Mouse (Mus musculus) embryonic stem cell, embryonic (primary cell): ENCODE results near the gene Syne1.

Experiments
- CTCF ChIA-PET, 4 experiments: fragments of 300-600 bp in 2 of 4; fragments of 350-600 bp in 2 of 4; sonication (Branson Sonifier 250); formaldehyde crosslinking; loops; one replicate each; lab custom pipeline; 2022; ENCODE audit warnings: inconsistent platforms in 2 of 4; lab: Charles Lee
- POLR2A ChIA-PET, 4 experiments: fragments of 300-600 bp in 2 of 4; fragments of 350-600 bp in 2 of 4; sonication (Branson Sonifier 250); formaldehyde crosslinking; loops; one replicate each; lab custom pipeline; 2022; ENCODE audit warnings: antibody characterized with exemption in 4 of 4, inconsistent platforms in 1 of 4; lab: Charles Lee

The Syne1 gene

DNA sequence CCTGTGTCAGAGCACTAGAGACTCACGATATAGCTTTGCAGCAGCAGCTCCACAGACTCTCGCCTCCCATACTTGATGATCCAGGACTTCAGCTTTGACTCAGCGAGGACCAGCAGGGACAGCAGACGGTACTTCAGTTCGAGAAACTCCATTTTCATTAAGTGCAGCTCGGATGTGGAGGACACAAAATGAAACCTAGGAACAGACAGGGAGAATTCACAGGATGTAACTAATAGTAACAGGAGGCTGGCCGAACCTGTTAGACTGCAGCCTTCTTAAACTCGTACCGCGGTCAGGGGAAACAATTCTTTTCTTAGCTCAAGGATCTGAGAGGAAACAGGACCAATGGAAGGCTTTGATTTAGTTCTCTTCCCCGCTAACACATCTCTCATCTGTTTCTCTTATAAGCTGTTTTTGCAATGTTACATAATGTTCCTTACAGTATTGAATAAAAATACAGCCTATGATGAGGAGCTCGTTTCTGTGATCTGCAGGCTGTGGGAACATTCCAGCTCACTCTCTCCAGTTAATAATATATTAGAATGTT is 183.7 kb downstream of the Syne1 start:
- ChIA-PET CTCF (interaction anchor here in 2 of 4 experiments (0.8 to 0.9 kb wide), 2 partner anchors 31 to 50 kb away, joined by 3 to 4 read pairs; no protein-coding TSS in a partner anchor), POLR2A (no interaction called here)

DNA sequence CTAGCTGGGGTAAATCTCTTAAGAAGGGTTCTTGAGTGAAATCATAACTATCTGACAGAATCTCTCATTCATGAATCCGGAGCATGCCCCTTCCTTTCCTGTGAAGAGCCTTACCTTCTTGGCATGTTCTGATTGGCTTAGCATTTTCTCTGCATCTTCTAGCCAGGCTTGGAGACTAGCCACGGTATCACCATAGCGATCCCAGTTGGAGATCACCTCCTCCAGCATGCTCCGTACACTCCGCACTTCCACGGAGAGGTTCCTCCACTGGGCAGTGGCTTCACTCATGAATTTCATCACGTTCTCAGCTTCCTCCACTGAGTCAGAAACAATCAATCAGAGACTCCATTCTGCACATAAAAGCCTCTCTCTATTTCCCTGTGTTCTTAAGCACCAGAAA is 190.7 kb downstream of the Syne1 start:
- ChIA-PET CTCF (no interaction called here), POLR2A (interaction anchor here in 1 of 4 experiments (0.7 kb wide), 1 partner anchor 40 kb away, joined by 6 read pairs; no protein-coding TSS in a partner anchor)

DNA sequence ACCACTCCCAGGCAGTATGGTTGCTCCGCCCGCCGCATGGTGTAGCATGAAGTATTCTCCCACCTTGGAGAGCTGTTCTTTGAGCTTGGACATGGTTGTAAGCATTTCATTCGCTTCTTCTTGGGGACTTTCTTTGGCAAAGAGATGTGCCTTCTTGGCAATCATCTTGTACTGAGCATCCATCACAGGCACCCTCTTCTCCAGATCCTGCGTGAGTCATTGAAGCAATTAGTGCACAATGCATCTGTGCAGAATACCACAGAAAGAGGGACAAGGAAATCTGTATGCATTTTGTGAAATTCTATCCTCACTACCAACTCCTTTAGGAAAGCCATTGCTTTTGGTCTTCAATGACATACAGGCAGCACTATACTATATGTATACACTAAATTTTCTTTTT is 194.7 kb downstream of the Syne1 start:
- ChIA-PET POLR2A (no interaction called here), CTCF (no interaction called here)

DNA sequence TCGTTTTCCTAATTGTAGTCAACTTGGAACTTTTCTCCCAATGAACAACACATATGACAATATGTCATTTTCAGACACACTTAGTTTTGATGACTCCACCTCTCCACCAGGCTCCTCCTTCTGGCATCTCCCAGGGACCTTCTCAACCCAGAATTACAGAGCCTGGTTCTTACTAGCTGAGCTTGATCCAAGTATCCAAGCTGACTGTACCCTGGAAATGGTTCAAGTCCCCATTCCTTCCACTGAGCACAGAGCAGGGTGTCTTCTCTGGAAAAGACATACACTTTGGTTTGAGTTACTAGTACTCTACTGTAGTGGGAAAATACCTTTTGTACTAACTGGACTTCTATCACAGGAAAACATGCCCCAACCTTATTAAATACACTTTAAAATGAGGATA is 197.9 kb downstream of the Syne1 start:
- ChIA-PET POLR2A (no interaction called here), CTCF (no interaction called here)

DNA sequence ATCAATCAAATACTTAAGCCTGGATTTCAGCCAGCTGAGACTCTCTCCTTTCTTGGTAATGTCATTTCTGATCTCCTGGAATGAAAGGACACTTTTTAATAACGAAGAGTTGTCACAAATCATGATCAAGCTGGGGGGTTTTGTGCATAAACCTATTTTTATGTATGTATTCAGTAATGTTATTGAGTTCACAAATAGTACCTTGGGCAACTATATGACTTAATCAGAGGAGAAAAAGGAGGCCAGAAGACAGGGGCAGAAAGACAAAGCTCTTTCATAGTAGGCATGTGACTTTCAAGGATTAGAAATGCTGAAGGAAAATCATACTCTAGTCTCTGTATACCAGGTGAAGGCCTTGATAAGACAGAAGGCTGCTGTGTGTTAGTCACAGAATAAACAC is 204.4 kb downstream of the Syne1 start:
- ChIA-PET POLR2A (interaction anchor here in 1 of 4 experiments (0.6 kb wide), 1 partner anchor 215 kb away, joined by 5 read pairs; no protein-coding TSS in a partner anchor), CTCF (interaction anchor here in 1 of 4 experiments (0.5 kb wide), 1 partner anchor 642 kb away, joined by 3 read pairs; no protein-coding TSS in a partner anchor)

DNA sequence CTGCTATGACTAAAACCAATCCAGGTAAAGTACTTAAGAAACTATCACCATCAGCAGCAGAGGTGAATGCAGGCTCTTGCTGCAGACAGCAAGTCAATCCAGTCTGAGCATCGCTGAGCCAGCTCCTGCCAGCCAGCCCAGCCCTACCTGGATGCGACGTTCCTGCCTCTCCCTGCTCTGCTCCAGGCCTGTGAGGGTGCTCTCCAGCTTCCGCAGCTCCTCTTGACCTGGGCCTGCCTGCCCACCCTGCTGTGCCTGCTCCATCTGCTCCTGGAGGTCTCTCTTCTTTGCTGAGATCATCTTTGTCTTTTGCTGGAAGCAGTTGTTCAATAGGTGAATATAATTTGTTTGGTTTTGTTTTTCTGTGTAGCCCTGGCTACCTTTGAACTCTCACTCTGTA is 208.1 kb downstream of the Syne1 start:
- ChIA-PET POLR2A (no interaction called here), CTCF (no interaction called here)

DNA sequence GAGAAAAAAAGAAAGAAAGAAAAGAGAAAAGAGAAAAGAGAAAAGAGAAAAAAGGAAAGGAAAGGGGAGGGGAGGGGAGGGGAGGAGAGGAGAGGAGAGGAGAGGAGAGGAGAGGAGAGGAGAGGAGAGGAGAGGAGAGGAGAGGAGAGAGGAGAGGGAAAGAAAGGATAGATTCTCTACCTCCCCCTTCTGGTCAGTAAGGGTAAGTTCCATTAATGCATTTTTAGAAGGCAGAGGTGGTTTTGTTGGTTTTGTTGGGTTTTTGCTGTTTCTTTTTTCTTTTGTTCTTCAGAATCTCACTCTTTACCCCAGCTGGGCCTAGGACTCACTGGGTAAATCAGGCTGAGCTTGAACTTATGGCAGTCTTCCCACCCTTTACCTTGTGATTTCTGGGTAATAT is 214.9 kb downstream of the Syne1 start:
- ChIA-PET POLR2A (no interaction called here), CTCF (interaction anchor here in 1 of 4 experiments (0.6 to 1.2 kb wide), 3 partner anchors 31 to 436 kb away, joined by 4 to 8 read pairs (median 4); no protein-coding TSS in a partner anchor)

DNA sequence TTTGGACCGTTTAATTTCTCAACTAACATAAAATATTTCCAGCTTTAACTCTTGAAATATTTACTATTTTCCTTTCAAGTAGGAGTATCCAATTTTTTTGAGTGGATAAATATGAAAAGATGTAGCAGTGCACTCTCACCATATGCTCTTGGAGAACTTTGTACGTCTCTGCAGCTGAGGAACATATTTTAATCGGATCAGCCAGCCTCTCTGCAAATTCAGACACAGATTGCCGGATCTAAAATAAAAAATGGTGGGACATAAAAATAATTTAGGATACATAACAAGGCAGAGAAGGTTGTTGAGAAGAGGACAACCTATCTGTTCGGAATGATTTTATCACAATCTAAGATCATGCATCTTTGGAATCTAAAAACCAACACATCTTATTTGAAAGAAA is 218.5 kb downstream of the Syne1 start:
- ChIA-PET POLR2A (no interaction called here), CTCF (interaction anchor here in 2 of 4 experiments (0.5 to 0.7 kb wide), 2 partner anchors 17 to 105 kb away, joined by 3 read pairs; no protein-coding TSS in a partner anchor)

GRCm38 (mm10) chr10:5326716-5327115 is 224.6 kb downstream of the Syne1 start:
- ChIA-PET CTCF (no interaction called here), POLR2A (no interaction called here)

DNA sequence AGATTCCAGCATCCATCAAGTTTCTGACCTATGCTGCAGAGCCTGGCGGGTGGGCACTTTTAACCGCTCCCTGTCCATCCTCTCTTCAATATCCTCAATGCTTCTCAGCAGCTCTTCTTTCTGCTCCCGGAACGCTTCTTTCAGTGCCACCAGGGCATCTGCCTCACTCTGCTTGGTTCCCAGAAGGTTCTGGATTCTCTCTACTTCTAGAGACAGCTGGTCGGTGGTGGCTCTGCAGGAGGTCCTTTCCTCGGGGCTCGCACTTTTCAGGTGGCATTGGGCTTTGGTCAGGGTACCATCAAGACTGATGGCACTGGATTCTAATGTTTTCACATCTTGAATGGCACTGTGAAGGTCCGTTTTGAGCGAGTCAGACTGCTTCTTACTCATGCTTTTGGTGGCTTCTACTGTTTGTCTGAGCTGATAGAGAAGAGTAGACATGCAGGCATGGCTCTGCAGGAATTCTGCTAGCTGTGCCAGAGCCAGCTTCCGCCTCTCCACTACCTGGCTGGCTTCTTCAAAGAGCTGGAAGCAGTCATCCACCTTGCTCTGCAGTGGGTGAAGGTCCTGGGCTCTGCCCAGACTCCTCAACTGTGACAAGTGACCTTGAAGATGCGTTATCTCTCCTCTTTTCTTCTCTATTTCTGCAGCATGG is 227.4 kb downstream of the Syne1 start:
- ChIA-PET POLR2A (no interaction called here), CTCF (interaction anchor here in 1 of 4 experiments (0.9 kb wide), 1 partner anchor 596 kb away, joined by 3 read pairs; no protein-coding TSS in a partner anchor)

GRCm38 (mm10) chr10:5322562-5322961 is 228.7 kb downstream of the Syne1 start:
- ChIA-PET CTCF (interaction anchor here in 1 of 4 experiments (0.7 kb wide), 1 partner anchor 151 kb away, joined by 3 read pairs; no protein-coding TSS in a partner anchor), POLR2A (no interaction called here)

DNA sequence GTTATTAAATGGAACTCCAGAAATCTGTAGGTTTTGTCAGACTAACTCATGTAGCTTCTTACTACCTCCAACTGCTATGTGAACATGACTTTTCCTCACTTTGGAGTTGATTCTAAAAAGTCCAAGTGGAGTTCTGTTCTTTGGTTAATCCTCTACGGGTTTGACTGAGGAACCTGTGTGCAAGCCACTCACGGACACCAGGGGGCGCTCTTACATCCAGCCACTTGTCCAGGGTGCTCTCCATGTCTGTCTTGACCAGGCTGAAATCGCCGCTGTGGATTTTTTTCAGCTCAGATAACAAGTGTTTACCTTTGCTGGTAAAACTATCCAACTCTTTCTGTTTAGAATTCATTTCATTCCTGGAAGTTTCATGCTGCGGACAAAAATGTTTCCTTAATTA is 233.7 kb downstream of the Syne1 start:
- ChIA-PET CTCF (interaction anchor here (0.6 to 1.1 kb wide), 8 partner anchors 10 to 389 kb away, joined by 3 to 5 read pairs (median 3); no protein-coding TSS in a partner anchor), POLR2A (interaction anchor here in 1 of 4 experiments (0.9 kb wide), 1 partner anchor 47 kb away, joined by 3 read pairs; no protein-coding TSS in a partner anchor)

- CTCF ChIA-PET = no interaction called here
Measured at GRCm38 (mm10) chr10:5312437-5312836, 238.8 kb downstream of the Syne1 start.

GRCm38 (mm10) chr10:5309961-5310713 is 241.1 kb downstream of the Syne1 start:
- POLR2A ChIA-PET = interaction anchor here in 2 of 4 experiments (0.7 to 0.9 kb wide), 3 partner anchors 15 to 878 kb away, joined by 3 to 4 read pairs (median 3); partner anchors contain the start of genes Armt1 (in 1 of the 2) and Rmnd1 (in 1 of the 2)
- CTCF ChIA-PET = interaction anchor here in 1 of 4 experiments (0.7 kb wide), 1 partner anchor 45 kb away, joined by 3 read pairs; no protein-coding TSS in a partner anchor

More at GRCm38 (mm10) chr10:5312437-5312836, 238.8 kb downstream of the Syne1 start:
- POLR2A ChIA-PET = no interaction called here

DNA sequence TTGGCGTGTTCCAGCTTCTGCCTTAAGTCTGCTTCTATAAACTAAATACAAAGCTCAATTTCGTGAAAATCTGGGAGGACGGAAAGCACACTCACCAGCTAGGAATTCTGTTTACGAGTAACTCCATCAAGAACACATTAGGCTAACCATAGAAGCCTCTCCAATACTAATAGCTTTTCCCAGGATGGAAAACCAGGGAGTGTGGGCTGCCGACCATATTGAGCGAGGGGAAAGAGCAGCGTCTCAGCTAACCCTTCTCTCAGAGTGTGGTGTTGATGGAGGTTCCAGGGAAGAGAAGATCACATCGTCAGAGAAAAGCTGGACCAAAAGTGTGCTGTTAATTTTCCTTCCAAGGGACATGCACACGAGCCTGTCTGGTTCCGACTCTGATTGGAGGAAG is 241.9 kb downstream of the Syne1 start:
- ChIA-PET POLR2A (interaction anchor here in 1 of 4 experiments (0.9 kb wide), 1 partner anchor 495 kb away, joined by 4 read pairs; no protein-coding TSS in a partner anchor), CTCF (no interaction called here)

GRCm38 (mm10) chr10:5305555-5305954 is 245.7 kb downstream of the Syne1 start:
- ChIA-PET CTCF (interaction anchor here in 3 of 4 experiments (0.6 to 1.9 kb wide), 5 partner anchors 11 to 144 kb away, joined by 3 to 5 read pairs (median 3); no protein-coding TSS in a partner anchor), POLR2A (no interaction called here)

DNA sequence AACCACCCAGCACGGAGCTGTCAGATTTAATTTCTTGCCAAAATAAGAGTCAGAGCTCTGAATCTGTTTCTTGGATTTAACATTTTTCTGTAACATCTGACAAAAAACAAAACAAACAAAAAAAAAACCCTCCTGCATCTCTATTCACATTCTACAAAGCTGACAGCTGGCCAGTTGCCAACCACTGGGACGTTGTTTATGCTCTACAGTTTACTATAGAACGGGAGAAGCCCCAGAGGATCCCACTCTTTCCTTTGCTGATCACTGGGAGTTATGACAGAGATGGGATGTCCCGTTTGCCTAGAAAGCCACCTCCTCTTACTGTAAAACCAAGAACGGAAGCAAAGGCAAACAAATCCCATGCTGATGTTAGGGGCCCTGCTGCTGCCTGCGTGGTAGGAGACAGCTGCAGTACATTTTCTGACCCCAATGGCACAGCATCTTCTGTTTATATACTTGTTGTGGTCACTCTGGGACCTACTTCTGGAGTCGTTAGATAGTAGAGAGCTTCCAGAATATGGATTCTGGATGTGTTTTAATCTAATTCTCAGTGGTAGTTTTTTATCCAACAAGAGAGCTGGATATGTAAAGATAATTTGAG is 255.9 kb downstream of the Syne1 start:
- CTCF ChIA-PET = no interaction called here
- POLR2A ChIA-PET = interaction anchor here in 2 of 4 experiments (0.7 to 0.8 kb wide), 2 partner anchors 15 to 200 kb away, joined by 3 to 9 read pairs; no protein-coding TSS in a partner anchor

GRCm38 (mm10) chr10:5289575-5289909 is 261.7 kb downstream of the Syne1 start:
- POLR2A ChIA-PET = no interaction called here
- CTCF ChIA-PET = interaction anchor here in 2 of 4 experiments (1.0 to 1.2 kb wide), 2 partner anchors 190 to 191 kb away, joined by 3 read pairs; no protein-coding TSS in a partner anchor
